Mouse (Mus musculus): ENCODE measurements around the gene C9. TPM values are rescaled to one million over a fixed set of nuclear protein-coding genes. Genes with fewer than 3 reads are reported as not detected.

C9 gene
- polyA plus RNA-seq, 1 experiment from 2014 or later: 0.10 TPM

- H3K4me2 ChIP-seq: peak overlapping the region; percentile 19; the same call in 1 of the 2 replicates
- H3K9me3 ChIP-seq (replicated peaks): no peaks in the 10 kb centered on the region
- WGBS (ENCODE audit: insufficient replicate concordance): 27% methylated on average over 7 of the region's 7 CpGs
- H3K4me3 ChIP-seq: no peak overlapping the region
- no peak overlapping the region for H3K9ac ChIP-seq
- H3K27me3 ChIP-seq (replicated peaks): no peaks in the 10 kb centered on the region
- H3K27ac ChIP-seq: no peak overlapping the region
- H3K4me1 ChIP-seq: peaks cover 17% of the 10 kb centered on the region
- ATAC-seq: peak; percentile 72
- no peaks in the 10 kb centered on the region for H3K36me3 ChIP-seq
Measured at GRCm38 (mm10) chr15:6539639-6540338, 94.7 kb downstream of the C9 start.

Other genes starting within 250 kb of the C9 start
- 17.1 and 19.9 TPM in 2 replicates for gene Dab2, start 145.5 kb upstream of the C9 start, polyA plus RNA-seq (2016; fragmentation: Nextera tagmentation; extraction: Ambion mirVana)
- 32.2 and 36.7 TPM in 2 replicates for gene Fyb, start 77.5 kb downstream of the C9 start, polyA plus RNA-seq (2016; fragmentation: Nextera tagmentation; extraction: Ambion mirVana)